Mouse (Mus musculus) heart, embryonic 11.5 days (tissue): ENCODE measurements around the gene Phf3. TPM values are rescaled to one million over a fixed set of nuclear protein-coding genes. Genes with fewer than 3 reads are reported as not detected.

ENCODE experiments used
- ATAC-seq: fragments of 200-750 bp; cut with Nextera tagmentation; replicated peaks from 2 replicates; pipeline ENCODE4 v1.8.0; 2017; ENCODE audit warnings: moderate library complexity; ENCODE audit not compliant: insufficient number of reproducible peaks, low FRiP score, low TSS enrichment
- H3K27ac ChIP-seq: fragments of 300-500 bp; sonication (generic); 2 replicates; pipeline ENCODE4 v1.5.1; 2014; ENCODE audit warnings: mild to moderate bottlenecking, low read depth, low read length
- H3K27me3 ChIP-seq: fragments of 300-500 bp; sonication (generic); 2 replicates; pipeline ENCODE4 v1.6.1; 2014; ENCODE audit warnings: mild to moderate bottlenecking, low read length, mixed read lengths; ENCODE audit not compliant: control insufficient read depth, insufficient read depth
- H3K36me3 ChIP-seq: fragments of 300-500 bp; sonication (generic); 2 replicates; pipeline ENCODE4 v1.6.1; 2014; ENCODE audit warnings: mild to moderate bottlenecking, low read length, moderate library complexity, mixed read lengths; ENCODE audit not compliant: control insufficient read depth, insufficient read depth
- H3K4me1 ChIP-seq: fragments of 300-500 bp; sonication (generic); 2 replicates; pipeline ENCODE4 v1.6.1; 2014; ENCODE audit warnings: low read length; ENCODE audit not compliant: control insufficient read depth, insufficient read depth
- H3K4me2 ChIP-seq: fragments of 300-500 bp; sonication (generic); 2 replicates; pipeline ENCODE4 v1.6.1; 2014; ENCODE audit warnings: mild to moderate bottlenecking, moderate library complexity
- H3K4me3 ChIP-seq: fragments of 300-500 bp; sonication (generic); 2 replicates; pipeline ENCODE4 v1.5.1; 2014; ENCODE audit warnings: low read depth, low read length
- H3K9ac ChIP-seq: fragments of 300-500 bp; sonication (generic); 2 replicates; pipeline ENCODE4 v1.6.1; 2014; ENCODE audit warnings: mild to moderate bottlenecking, low read depth, low read length, moderate library complexity
- H3K9me3 ChIP-seq: fragments of 300-500 bp; sonication (generic); replicated peaks from 2 replicates; pipeline ENCODE4 v1.6.1; 2016; ENCODE audit warnings: low read length; ENCODE audit not compliant: control insufficient read depth
- WGBS: fragments of 180-500 bp; shearing (Covaris S2); extraction: QIAGEN DNeasy Blood & Tissue Kit; methylation state at CpG from one replicate; pipeline ENCODE4 v1.1.7; 2014; ENCODE audit not compliant: insufficient replicate concordance; 5-methylcytosine and 5-hydroxymethylcytosine counted together
- polyA plus RNA-seq: library from polyadenylated mRNA; unstranded; fragments of >200 nt; fragmentation: Nextera tagmentation; extraction: Ambion mirVana; gene quantifications from 2 replicates; pipeline ENCODE4 v1.2.1, GENCODE M21; 2014

Phf3 gene
- polyA plus RNA-seq, 1 experiment from 2014 or later: 39.4 TPM

DNA sequence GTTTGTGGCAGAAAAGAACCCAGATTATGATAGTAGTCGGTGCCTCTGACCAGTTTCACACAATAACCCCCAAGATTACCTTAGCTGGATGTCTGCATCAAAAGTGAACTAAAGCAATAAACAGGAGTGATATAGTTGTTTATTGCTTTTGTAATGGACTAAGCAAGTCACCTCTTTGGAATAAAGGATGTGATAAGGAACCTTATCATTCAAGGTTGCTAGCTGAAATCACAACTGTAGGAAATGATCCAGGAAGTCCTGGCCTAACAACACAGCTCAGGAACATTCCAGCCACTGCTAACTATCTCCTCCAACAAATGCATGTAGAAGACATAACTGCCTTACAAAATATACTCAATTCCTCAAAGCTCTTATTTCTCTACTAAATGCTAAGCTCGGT, 22.8 kb downstream of the Phf3 start:
- Histone ChIP-seq H3K9ac (no peak overlapping the region), H3K4me2 (no peak overlapping the region), H3K27ac (no peak overlapping the region), H3K27me3 (no peaks in the 10 kb centered on the region), H3K4me1 (peaks cover 2% of the 10 kb centered on the region; the same call in 1 of the 2 replicates), H3K4me3 (no peak overlapping the region), H3K9me3 (no peaks in the 10 kb centered on the region), H3K36me3 (no peaks in the 10 kb centered on the region)
- WGBS: 77% methylated on average over 2 of the region's 2 CpGs
- no peak for ATAC-seq

DNA sequence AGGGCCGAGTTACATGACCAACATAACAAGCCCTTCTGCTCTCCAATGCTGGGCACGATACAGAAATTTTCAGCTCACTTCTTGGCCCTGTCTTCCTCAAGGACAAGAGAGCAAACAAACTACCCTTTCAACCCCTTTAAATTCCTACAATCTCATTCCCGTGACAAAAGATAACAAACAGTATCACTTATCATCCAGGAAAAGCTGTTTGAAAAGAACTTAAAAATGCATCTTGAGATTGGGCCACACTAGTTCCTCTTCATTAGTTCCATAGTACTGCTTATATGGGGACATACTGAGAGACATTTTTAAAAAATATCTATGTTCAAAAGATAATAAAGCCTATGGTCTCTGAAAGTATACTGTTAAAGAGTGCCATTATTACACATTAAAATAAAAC, 23.8 kb downstream of the Phf3 start:
- WGBS: 38% methylated on average over 3 of the region's 3 CpGs
- Histone ChIP-seq H3K4me2 (no peak overlapping the region), H3K4me3 (no peak overlapping the region), H3K9me3 (no peaks in the 10 kb centered on the region), H3K36me3 (no peaks in the 10 kb centered on the region), H3K27ac (no peak overlapping the region), H3K9ac (no peak overlapping the region), H3K4me1 (peaks cover 2% of the 10 kb centered on the region; the same call in 1 of the 2 replicates), H3K27me3 (no peaks in the 10 kb centered on the region)
- no peak for ATAC-seq

DNA sequence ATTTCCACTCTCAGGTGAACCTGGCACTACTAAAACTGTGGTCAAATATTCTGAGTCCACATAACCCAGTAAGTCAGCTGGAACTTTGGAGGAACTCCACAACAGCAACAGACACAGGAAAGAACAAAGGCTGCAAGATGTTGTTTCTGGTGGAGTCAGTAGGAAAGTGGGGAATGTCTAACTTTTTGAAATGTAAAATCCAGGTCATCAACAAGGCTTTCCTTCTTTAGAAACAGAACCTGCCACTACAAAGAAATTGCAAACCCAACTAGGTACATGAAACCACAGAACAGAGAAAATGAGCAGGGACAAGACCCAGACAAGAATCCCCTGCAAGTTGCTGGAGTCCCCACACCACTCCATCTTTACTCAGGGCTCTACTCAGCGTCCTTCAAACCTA, 26.0 kb downstream of the Phf3 start:
- H3K9ac ChIP-seq: no peak overlapping the region
- H3K4me3 ChIP-seq: no peak overlapping the region
- no peak overlapping the region for H3K4me2 ChIP-seq
- no peaks in the 10 kb centered on the region for H3K9me3 ChIP-seq
- no peaks in the 10 kb centered on the region for H3K36me3 ChIP-seq
- peaks cover 2% of the 10 kb centered on the region; the same call in 1 of the 2 replicates for H3K4me1 ChIP-seq
- WGBS: 34% methylated on average over 1 of the region's 1 CpGs
- H3K27me3 ChIP-seq: no peaks in the 10 kb centered on the region
- no peak for ATAC-seq
- no peak overlapping the region for H3K27ac ChIP-seq

DNA sequence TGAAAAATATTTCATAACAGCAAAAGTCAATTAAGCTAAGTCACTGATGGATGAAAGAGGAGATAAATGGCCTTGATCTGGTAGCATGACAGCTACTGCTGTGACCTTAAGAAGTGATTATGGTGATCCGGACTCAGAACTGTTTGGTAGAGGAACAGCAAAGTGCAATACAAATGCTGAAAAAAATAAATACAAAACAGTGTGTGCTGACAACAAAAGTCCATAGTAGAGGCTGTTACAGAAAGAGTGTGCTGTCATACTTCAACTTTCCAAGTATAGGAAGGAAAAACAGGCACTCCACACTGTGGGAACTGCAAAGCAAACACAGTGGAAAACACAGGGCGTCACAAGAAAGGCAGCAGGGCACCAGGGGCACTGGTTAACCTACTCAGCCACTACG, 34.1 kb downstream of the Phf3 start:
- Histone ChIP-seq H3K36me3 (peaks cover 3% of the 10 kb centered on the region; the same call in 1 of the 2 replicates), H3K4me2 (no peak overlapping the region), H3K4me3 (no peak overlapping the region), H3K4me1 (no peaks in the 10 kb centered on the region), H3K9ac (no peak overlapping the region), H3K27ac (no peak overlapping the region), H3K9me3 (no peaks in the 10 kb centered on the region), H3K27me3 (no peaks in the 10 kb centered on the region)
- 74% methylated on average over 3 of the region's 3 CpGs for WGBS
- no peak for ATAC-seq

DNA sequence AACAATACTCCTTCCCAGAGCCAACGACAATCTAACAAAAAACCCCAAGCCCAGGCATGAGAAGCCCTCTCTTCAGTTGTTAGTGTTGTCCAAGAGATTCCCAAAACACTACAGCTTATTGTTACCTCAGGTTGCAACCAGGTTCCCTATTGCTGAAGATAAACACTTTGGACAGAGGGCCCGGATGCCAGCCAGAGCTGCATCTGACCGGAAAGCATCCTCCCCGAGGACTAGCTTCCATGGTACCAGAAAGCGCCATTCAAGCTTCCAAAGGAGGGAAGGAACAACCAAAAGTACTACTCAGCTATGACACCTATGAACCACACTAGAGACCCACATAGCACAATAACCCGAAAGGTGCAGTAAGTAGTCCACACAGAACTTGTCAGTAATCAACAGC, 38.2 kb downstream of the Phf3 start:
- Histone ChIP-seq H3K4me1 (no peaks in the 10 kb centered on the region), H3K27me3 (no peaks in the 10 kb centered on the region), H3K36me3 (peaks cover 3% of the 10 kb centered on the region; the same call in 1 of the 2 replicates), H3K9ac (no peak overlapping the region), H3K9me3 (no peaks in the 10 kb centered on the region), H3K27ac (no peak overlapping the region), H3K4me3 (no peak overlapping the region), H3K4me2 (no peak overlapping the region)
- WGBS: 90% methylated on average over 6 of the region's 6 CpGs
- no peak for ATAC-seq

DNA sequence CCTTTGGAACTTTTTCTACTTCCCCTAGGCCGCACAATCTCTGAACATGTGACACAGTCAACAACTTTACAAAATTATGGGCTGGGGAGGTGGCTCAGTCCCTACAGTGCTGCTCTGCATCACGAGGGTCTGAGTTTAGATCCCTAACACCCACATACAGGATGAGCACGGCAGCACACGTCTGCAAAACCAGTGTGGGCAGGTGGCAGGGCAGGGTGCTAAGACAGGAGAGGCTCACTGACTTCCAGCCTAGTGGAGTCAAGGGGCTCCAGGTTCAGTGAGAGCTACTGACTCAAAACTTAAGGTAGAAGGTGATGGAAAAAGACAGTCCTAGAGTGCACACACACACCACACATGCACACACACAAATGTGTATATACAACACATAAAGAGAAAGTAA, 40.9 kb downstream of the Phf3 start:
- Histone ChIP-seq H3K27ac (no peak overlapping the region), H3K9ac (no peak overlapping the region), H3K27me3 (no peaks in the 10 kb centered on the region), H3K4me2 (no peak overlapping the region), H3K4me3 (no peak overlapping the region), H3K4me1 (no peaks in the 10 kb centered on the region), H3K9me3 (no peaks in the 10 kb centered on the region), H3K36me3 (peaks cover 10% of the 10 kb centered on the region; the same call in 1 of the 2 replicates)
- ATAC-seq: no peak
- WGBS: 82% methylated on average over 4 of the region's 4 CpGs

DNA sequence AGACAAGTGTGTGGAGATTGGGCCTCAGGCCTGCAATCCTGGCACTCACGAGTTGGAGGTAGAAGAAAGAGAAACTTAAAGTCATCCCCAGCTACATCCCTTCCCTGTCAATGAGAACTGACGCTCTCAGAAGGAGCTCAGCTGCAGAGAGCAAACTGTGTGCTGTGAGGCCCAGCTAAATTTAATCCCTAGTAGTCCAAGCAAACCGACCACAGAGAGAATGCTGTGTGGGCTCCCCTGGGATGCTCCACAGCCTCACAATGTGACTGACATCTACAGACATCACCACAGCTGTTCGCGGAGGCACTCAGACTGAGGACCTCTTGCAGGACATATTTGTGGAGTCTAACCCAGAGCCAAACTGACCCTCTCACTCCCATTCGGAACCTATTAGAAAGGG, 54.3 kb downstream of the Phf3 start:
- peaks cover 12% of the 10 kb centered on the region for H3K36me3 ChIP-seq

DNA sequence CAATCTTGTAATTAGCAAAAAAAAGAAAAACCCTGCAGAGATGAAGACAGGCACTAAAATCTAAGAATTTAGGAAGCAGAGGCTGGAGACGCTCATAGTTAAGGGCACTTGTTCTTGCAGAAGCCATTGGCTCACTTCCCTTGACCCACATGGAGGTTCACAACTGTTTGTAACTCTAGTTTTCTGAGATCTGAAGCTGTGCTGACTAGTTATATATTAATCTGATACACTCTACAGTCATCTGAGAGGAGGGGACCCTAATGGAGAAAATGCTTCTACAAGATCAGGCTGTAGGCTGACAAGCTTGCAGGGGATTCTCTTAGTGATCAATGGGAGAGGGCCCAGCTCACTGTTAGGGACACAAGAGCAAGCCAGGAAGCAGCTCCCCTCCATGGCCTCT, 58.1 kb downstream of the Phf3 start:
- Histone ChIP-seq H3K9me3 (no peaks in the 10 kb centered on the region), H3K4me3 (no peak overlapping the region), H3K9ac (no peak overlapping the region), H3K27ac (no peak overlapping the region), H3K4me2 (no peak overlapping the region), H3K27me3 (no peaks in the 10 kb centered on the region), H3K36me3 (peaks cover 28% of the 10 kb centered on the region), H3K4me1 (no peaks in the 10 kb centered on the region)
- 91% methylated on average over 1 of the region's 1 CpGs for WGBS
- no peak for ATAC-seq

More for the DNA sequence above, 54.3 kb downstream of the Phf3 start:
- H3K4me1 ChIP-seq: no peaks in the 10 kb centered on the region
- ATAC-seq: no peak
- no peak overlapping the region for H3K4me3 ChIP-seq
- no peak overlapping the region for H3K27ac ChIP-seq
- no peaks in the 10 kb centered on the region for H3K9me3 ChIP-seq
- no peak overlapping the region for H3K9ac ChIP-seq
- H3K27me3 ChIP-seq: no peaks in the 10 kb centered on the region
- H3K4me2 ChIP-seq: no peak overlapping the region
- 82% methylated on average over 6 of the region's 6 CpGs for WGBS

DNA sequence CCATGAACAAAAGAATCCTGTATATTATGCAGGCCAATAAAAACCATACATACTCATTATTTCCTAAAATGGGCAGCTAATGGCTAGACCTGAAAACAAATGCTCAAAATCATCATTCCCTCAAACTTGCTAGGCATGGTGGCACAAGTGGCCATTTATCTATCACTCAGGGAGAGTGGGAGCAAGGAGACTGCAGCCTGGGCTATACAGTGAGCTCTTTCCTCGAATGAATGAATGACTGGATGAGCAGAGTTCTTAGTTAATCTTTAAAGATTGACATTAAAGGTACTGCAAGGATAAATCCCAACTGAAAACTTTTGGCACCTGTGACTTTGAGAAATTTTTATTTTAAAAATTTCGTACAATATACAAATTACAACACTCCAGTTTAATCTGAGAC, 58.7 kb downstream of the Phf3 start:
- no peak overlapping the region for H3K4me3 ChIP-seq
- WGBS: 84% methylated on average over 2 of the region's 2 CpGs
- no peak overlapping the region for H3K9ac ChIP-seq
- no peaks in the 10 kb centered on the region for H3K9me3 ChIP-seq
- H3K36me3 ChIP-seq: peaks cover 27% of the 10 kb centered on the region
- no peak overlapping the region for H3K4me2 ChIP-seq
- no peaks in the 10 kb centered on the region for H3K4me1 ChIP-seq
- no peaks in the 10 kb centered on the region for H3K27me3 ChIP-seq
- no peak overlapping the region for H3K27ac ChIP-seq
- ATAC-seq: no peak
